Mouse (Mus musculus) limb, embryonic 14.5 days (tissue): Measurements from ENCODE around the gene Ccdc170. TPM values are rescaled to one million over a fixed set of nuclear protein-coding genes. Genes with fewer than 3 reads are reported as not detected.
"Not testable (repeated sequence)": the region's sequence is repeated elsewhere in the genome, so short reads cannot be mapped to it uniquely, and the experiment has no call there.

ENCODE experiments used
- ATAC-seq: fragments of 200-750 bp; cut with Nextera tagmentation; 2 replicates; pipeline ENCODE4 v1.8.0; 2017; ENCODE audit warnings: low read depth, moderate number of reproducible peaks, moderate TSS enrichment; ENCODE audit not compliant: low FRiP score
- DNase-seq: peaks from one replicate; pipeline ENCODE4 v3.0.0-alpha.2; 2015; ENCODE audit warnings: low spot score
- H3K27ac ChIP-seq: fragments of 300-500 bp; sonication (generic); replicated peaks from 2 replicates; pipeline ENCODE4 v1.5.1; 2014; ENCODE audit warnings: low read depth, mild to moderate bottlenecking, low read length, moderate library complexity, mixed read lengths
- H3K27me3 ChIP-seq: fragments of 300-500 bp; sonication (generic); 2 replicates; pipeline ENCODE4 v1.6.1; 2014; ENCODE audit warnings: low read length, mixed read lengths; ENCODE audit not compliant: control insufficient read depth, insufficient read depth
- H3K36me3 ChIP-seq: fragments of 300-500 bp; sonication (generic); 2 replicates; pipeline ENCODE4 v1.6.1; 2014; ENCODE audit warnings: mild to moderate bottlenecking, low read length, moderate library complexity, mixed read lengths; ENCODE audit not compliant: control insufficient read depth, insufficient read depth
- H3K4me1 ChIP-seq: fragments of 300-500 bp; sonication (generic); 2 replicates; pipeline ENCODE4 v1.6.1; 2014; ENCODE audit warnings: antibody characterized with exemption, low read length, mixed read lengths; ENCODE audit not compliant: control insufficient read depth, insufficient read depth
- H3K4me2 ChIP-seq: fragments of 300-500 bp; sonication (generic); replicated peaks from 2 replicates; pipeline ENCODE4 v1.6.1; 2014; ENCODE audit warnings: low read depth, mild to moderate bottlenecking, low read length, moderate library complexity; ENCODE audit not compliant: severe bottlenecking
- H3K4me3 ChIP-seq: fragments of 300-500 bp; sonication (generic); replicated peaks from 2 replicates; pipeline ENCODE4 v1.5.1; 2014; ENCODE audit warnings: low read length
- H3K9ac ChIP-seq: fragments of 300-500 bp; sonication (generic); 2 replicates; pipeline ENCODE4 v1.6.1; 2014; ENCODE audit warnings: mild to moderate bottlenecking, low read depth, low read length, moderate library complexity; ENCODE audit not compliant: severe bottlenecking
- H3K9me3 ChIP-seq: fragments of 300-500 bp; sonication (generic); 2 replicates; pipeline ENCODE4 v1.6.1; 2016; ENCODE audit warnings: low read length; ENCODE audit not compliant: control insufficient read depth
- POLR2A ChIP-seq: fragments of 200-500 bp; IDR thresholded peaks from 2 replicates; pipeline ENCODE4 v1.8.0; 2012; ENCODE audit warnings: inconsistent platforms, mild to moderate bottlenecking, moderate library complexity, borderline replicate concordance; ENCODE audit not compliant: insufficient read depth, insufficient read length; ENCODE audit errors: extremely low read depth
- WGBS: fragments of 180-500 bp; shearing (Covaris S2); extraction: QIAGEN DNeasy Blood & Tissue Kit; methylation state at CpG from one replicate; pipeline ENCODE4 v1.1.7; 2014; 5-methylcytosine and 5-hydroxymethylcytosine counted together
- polyA plus RNA-seq, 2 experiments: library from polyadenylated mRNA; depleted of rRNA in 1 of 2; stranded (reverse) in 1 of 2; unstranded in 1 of 2; fragments of >200 nt; fragmentation: Nextera tagmentation in 1 of 2; extraction: Ambion mirVana in 1 of 2; gene quantifications; 2 replicates each; pipeline versions ENCODE4 v1.2.1 to v1.2.3; 2012 to 2014

Ccdc170 gene
- polyA plus RNA-seq (2012; rRNA removed) (0.11 and 0.15 TPM in 2 replicates), polyA plus RNA-seq (2014; fragmentation: Nextera tagmentation; extraction: Ambion mirVana) (not detected in 2 replicates)

DNA sequence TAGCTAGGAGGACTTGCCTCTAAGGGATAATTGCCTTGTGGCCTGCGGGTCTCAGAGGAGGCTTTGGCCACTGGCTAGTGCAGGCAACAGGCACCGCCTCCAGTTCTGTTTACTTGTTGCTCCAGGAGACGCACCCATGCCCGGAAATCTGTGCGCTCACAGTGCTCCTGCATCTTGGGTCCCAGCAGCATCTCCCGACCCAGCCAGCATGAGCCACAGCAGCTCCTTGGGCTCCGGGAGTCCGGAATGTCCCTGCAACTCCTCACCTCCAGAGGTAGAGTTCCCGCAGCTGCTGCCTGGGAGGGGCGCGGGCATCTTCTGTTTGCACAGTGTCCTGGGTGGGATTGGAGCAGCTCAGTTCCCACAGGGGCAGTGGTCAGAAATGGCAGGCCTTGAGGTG is at the start of gene Ccdc170:
TSS of gene Ccdc170 (plus strand) at position 148 of the 400 bp plus-strand sequence.
- ATAC-seq (no peak), DNase-seq (no peak)
- no peaks in the 10 kb centered on the region for H3K36me3 ChIP-seq
- no peaks in the 10 kb centered on the region for H3K9me3 ChIP-seq
- H3K9ac ChIP-seq: no peak within 1 kb of the TSS
- no peak within 1 kb of the TSS for H3K4me3 ChIP-seq
- H3K4me1 ChIP-seq: no peaks in the 10 kb centered on the region
- H3K4me2 ChIP-seq: no peak within 1 kb of the TSS
- no peaks in the 10 kb centered on the region for H3K27me3 ChIP-seq
- WGBS: 49% methylated on average over 11 of the region's 11 CpGs
- H3K27ac ChIP-seq: no peak within 1 kb of the TSS
- TF ChIP-seq POLR2A: no peak

DNA sequence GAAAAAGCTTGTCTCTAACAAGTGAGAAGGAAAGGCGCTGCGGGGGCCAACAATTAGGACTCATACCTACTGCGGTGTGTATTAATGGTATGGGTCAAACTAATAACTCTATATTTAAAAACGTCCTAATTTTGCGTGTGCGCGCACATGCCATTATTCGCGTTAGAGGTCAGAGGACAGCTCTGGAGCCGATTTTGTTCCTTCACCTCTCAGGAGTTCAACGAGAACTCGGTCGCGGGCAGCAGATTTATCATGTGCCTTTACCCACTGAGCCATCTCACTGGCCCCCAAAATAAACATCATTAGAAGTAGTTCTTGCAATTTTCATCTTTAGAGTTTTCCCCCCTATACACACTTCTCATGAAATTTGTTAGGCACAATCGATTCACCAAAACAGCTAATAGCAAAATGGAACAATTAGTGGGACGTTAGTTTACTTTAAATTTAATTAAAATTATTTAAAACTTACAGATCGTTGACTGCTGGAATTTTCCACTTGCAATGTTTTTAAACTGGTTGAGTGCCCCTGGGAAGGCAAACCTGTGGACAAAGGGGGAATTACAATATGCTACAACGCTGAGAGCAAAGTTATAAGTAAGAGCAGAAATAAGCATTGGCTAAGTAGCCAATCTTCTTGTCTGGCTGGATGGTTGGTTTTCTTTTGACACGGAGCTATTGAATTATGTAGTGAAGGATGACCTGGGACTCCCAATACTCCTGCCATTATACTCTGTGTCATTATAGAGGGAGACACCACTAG is 49.1 kb upstream of the Ccdc170 start:
- no peak for ATAC-seq
- DNase-seq: peak; percentile 65
- TF ChIP-seq POLR2A: no peak
- Histone ChIP-seq H3K4me2 (peak overlapping the region; percentile 58), H3K27ac (peak overlapping the region; percentile 76), H3K4me3 (peak overlapping the region; percentile 63), H3K27me3 (no peaks in the 10 kb centered on the region), H3K4me1 (peaks cover 10% of the 10 kb centered on the region), H3K9ac (peak overlapping the region; percentile 69), H3K36me3 (peaks cover 28% of the 10 kb centered on the region), H3K9me3 (no peaks in the 10 kb centered on the region)
- 7% methylated on average over 19 of the region's 19 CpGs for WGBS

DNA sequence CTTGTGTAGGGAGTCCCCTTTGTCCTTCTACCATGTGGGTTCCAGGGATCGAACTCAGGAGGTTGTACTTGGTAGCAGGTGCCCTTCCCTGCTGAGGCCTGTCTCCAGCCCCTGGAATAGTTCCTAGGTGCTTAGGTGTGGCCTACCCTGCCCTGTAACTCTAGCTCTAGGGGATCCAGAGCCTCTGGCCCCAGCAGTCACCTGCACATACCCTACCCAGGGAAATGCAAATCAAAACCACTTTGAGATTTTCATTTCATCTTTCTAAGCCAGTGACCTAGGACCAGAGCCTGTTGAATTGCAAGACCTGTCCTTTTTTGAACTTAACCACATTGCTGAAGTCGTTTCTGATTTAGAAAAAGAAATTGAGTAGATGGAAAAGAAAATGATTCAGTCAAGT is 48.4 kb upstream of the Ccdc170 start:
- H3K4me2 ChIP-seq, H3K27me3 ChIP-seq, H3K9ac ChIP-seq, H3K9me3 ChIP-seq, DNase-seq, H3K27ac ChIP-seq, ATAC-seq: not testable (repeated sequence)
- 0 out of 2 replicates have a peak overlapping the region, but pooled peaks have one; percentile 63 for H3K4me3 ChIP-seq
- peaks cover 10% of the 10 kb centered on the region for H3K4me1 ChIP-seq
- peaks cover 33% of the 10 kb centered on the region for H3K36me3 ChIP-seq
- 83% methylated on average over 2 of the region's 2 CpGs for WGBS

GRCm38 (mm10) chr10:4435416-4435815 is 46.9 kb upstream of the Ccdc170 start:
- Histone ChIP-seq H3K4me1 (peaks cover 10% of the 10 kb centered on the region), H3K36me3 (peaks cover 48% of the 10 kb centered on the region), H3K9me3 (no peaks in the 10 kb centered on the region), H3K4me3 (no peak overlapping the region), H3K27ac (no peak overlapping the region), H3K9ac (no peak overlapping the region), H3K27me3 (no peaks in the 10 kb centered on the region), H3K4me2 (no peak overlapping the region)
- DNase-seq (no peak), ATAC-seq (no peak)
- TF ChIP-seq POLR2A: no peak
- 80% methylated on average over 3 of the region's 3 CpGs for WGBS

DNA sequence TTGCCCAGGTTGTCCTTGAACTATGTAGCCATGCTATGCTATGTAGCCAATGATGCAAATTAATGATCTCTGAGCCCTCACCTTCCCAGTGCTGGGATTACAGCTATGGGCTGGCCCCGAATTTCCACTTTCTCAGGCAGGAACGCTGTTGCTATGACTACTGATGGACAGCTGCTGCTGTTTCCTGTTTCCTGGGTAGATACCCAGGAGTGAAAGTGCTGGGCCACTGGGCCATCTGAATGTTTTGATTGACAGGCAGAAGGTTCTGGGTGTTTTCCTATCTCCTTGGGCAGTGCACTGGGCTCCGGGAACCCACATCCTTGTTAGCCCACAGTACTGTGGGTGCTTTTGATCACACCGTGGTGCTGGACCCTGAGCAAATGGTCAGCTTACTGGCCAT is 25.9 kb upstream of the Ccdc170 start:
- Histone ChIP-seq H3K27me3 (no peaks in the 10 kb centered on the region), H3K9ac (no peak overlapping the region), H3K4me3 (no peak overlapping the region), H3K9me3 (no peaks in the 10 kb centered on the region), H3K4me1 (no peaks in the 10 kb centered on the region), H3K4me2 (no peak overlapping the region), H3K36me3 (peaks cover 38% of the 10 kb centered on the region), H3K27ac (no peak overlapping the region)
- no peak for TF ChIP-seq POLR2A
- WGBS: 76% methylated on average over 4 of the region's 4 CpGs
- no peak for DNase-seq
- no peak for ATAC-seq
